8 mouse cellular contexts compared by ENCODE assay signal in genomic region chr13:96924985-96925745, GRCm38 (mm10). TPM values are rescaled to one million over a fixed set of nuclear protein-coding genes. Genes with fewer than 3 reads are reported as not detected.
DNase-seq lines count a peak whose midpoint lies in the region; ATAC-seq and TF ChIP-seq lines count a peak whose summit lies in the region.

No protein-coding gene starts in this region.

- peaks cover 0 to 4% of the 10 kb centered on the region in 2 experiments; a peak in 2 of 4 replicates for H3K4me1 ChIP-seq in ES-E14 (ENCODE audit: control insufficient read depth in 2 of 2, insufficient read depth in 2 of 2, low read length in 2 of 2, poor library complexity in 1 of 2)
- H3K4me1 ChIP-seq in forebrain, embryonic 16.5 days (replicated peaks; ENCODE audit: control insufficient read depth, insufficient read depth, low read length): peaks cover 12% of the 10 kb centered on the region
- H3K4me1 ChIP-seq in intestine, embryonic 15.5 days (replicated peaks): peaks cover 7% of the 10 kb centered on the region; the same call in 1 of the 2 replicates
- peaks cover 17% of the 10 kb centered on the region for H3K4me1 ChIP-seq in megakaryocyte, embryonic 14.5 days

- peak; percentile 25 for DNase-seq in gastrocnemius, adult 2 months
- DNase-seq in gastrocnemius, adult 8-10 months (ENCODE audit: low spot score in 2 of 2): no peak
- DNase-seq in ES-E14 (ENCODE audit: low read depth, low spot score): no peak
- peak; percentile 29 to 37 for DNase-seq in thymus, postnatal 36 days
- DNase-seq in urinary bladder, postnatal 25 days (ENCODE audit: low spot score): no peak

- peak; percentile 51 for ATAC-seq in forebrain, embryonic 16.5 days
- ATAC-seq in intestine, embryonic 15.5 days: peak; percentile 34

- peak overlapping the region; percentile 89 for H3K4me3 ChIP-seq in gastrocnemius, adult 2 months
- peak overlapping the region; percentile 71 to 77 for H3K4me3 ChIP-seq in ES-E14 (ENCODE audit: insufficient read depth in 1 of 2, low read depth in 1 of 2, low read length in 2 of 2, poor library complexity in 1 of 2, severe bottlenecking in 1 of 2)
- H3K4me3 ChIP-seq in forebrain, embryonic 16.5 days (replicated peaks; ENCODE audit: low read length): peak overlapping the region; percentile 67
- peak overlapping the region; percentile 65 for H3K4me3 ChIP-seq in intestine, embryonic 15.5 days (replicated peaks)
- H3K4me3 ChIP-seq in megakaryocyte, embryonic 14.5 days (replicated peaks): peak overlapping the region; percentile 94

- H3K36me3 ChIP-seq in ES-E14 (ENCODE audit: control insufficient read depth, insufficient read depth, low read length, poor library complexity, severe bottlenecking): no peaks in the 10 kb centered on the region
- no peaks in the 10 kb centered on the region for H3K36me3 ChIP-seq in forebrain, embryonic 16.5 days (ENCODE audit: control insufficient read depth, insufficient read depth)
- H3K36me3 ChIP-seq in intestine, embryonic 15.5 days: no peaks in the 10 kb centered on the region
- no peaks in the 10 kb centered on the region for H3K36me3 ChIP-seq in megakaryocyte, embryonic 14.5 days (replicated peaks; ENCODE audit: low read length)

- no peaks in the 10 kb centered on the region for H3K9me3 ChIP-seq in ES-E14 (ENCODE audit: control insufficient read depth, insufficient read depth, low read depth, low read length)
- no peaks in the 10 kb centered on the region for H3K9me3 ChIP-seq in forebrain, embryonic 16.5 days (ENCODE audit: control insufficient read depth, low read length)
- H3K9me3 ChIP-seq in intestine, embryonic 15.5 days: no peaks in the 10 kb centered on the region
- H3K9me3 ChIP-seq in megakaryocyte, embryonic 14.5 days: peaks cover 14% of the 10 kb centered on the region

- intact Hi-C loops in gastrocnemius, adult 2 months (cut with DNase I): no loop called here

- H3K4me2 ChIP-seq in forebrain, embryonic 16.5 days (ENCODE audit: low read length): peak overlapping the region; percentile 100
- H3K4me2 ChIP-seq in intestine, embryonic 15.5 days (replicated peaks): peak overlapping the region; percentile 89

- no peak for TF ChIP-seq CTCF in gastrocnemius, adult 2 months (IDR thresholded peaks at IDR 0.05)

- H3K27ac ChIP-seq in gastrocnemius, adult 2 months: peak overlapping the region; percentile 68
- no peak overlapping the region for H3K27ac ChIP-seq in ES-E14 (ENCODE audit: insufficient read depth, low read depth, low read length, poor library complexity, severe bottlenecking)
- no peak overlapping the region for H3K27ac ChIP-seq in forebrain, embryonic 16.5 days (ENCODE audit: low read length)
- H3K27ac ChIP-seq in intestine, embryonic 15.5 days: peak overlapping the region; percentile 64

- in situ Hi-C loops in ES-E14 (cut with MboI; ENCODE audit: low sequenced_read_pairs in 2 of 2, unreplicated experiment in 2 of 2): no loop called here

- peak overlapping the region; percentile 41 for H3K9ac ChIP-seq in ES-E14 (ENCODE audit: insufficient read depth, low read depth, low read length, poor library complexity, severe bottlenecking)
- peak overlapping the region; percentile 63 for H3K9ac ChIP-seq in forebrain, embryonic 16.5 days (replicated peaks; ENCODE audit: low read depth, low read length)
- H3K9ac ChIP-seq in intestine, embryonic 15.5 days: peak overlapping the region; percentile 65

- 1% methylated on average over 53 of the region's 53 CpGs for WGBS in forebrain, embryonic 16.5 days
- WGBS in intestine, embryonic 15.5 days: under 1% methylated on average over 53 of the region's 53 CpGs

- H3K27me3 ChIP-seq in forebrain, embryonic 16.5 days (replicated peaks; ENCODE audit: control insufficient read depth, insufficient read depth, low read length): peaks cover 21% of the 10 kb centered on the region
- H3K27me3 ChIP-seq in intestine, embryonic 15.5 days (replicated peaks): no peaks in the 10 kb centered on the region; the same call in 1 of the 2 replicates
- H3K27me3 ChIP-seq in megakaryocyte, embryonic 14.5 days (replicated peaks): peaks cover 68% of the 10 kb centered on the region

TF ChIP-seq in ES-E14, 5 proteins besides CTCF, POLR2A, EP300 and RAD21:
- no peak for TF ChIP-seq ZNF384 (IDR thresholded peaks at IDR 0.05; ENCODE audit: low read depth, low read length)
- no peak for TF ChIP-seq HCFC1 (IDR thresholded peaks at IDR 0.05; ENCODE audit: borderline replicate concordance, insufficient read depth, low read length)
- TF ChIP-seq CHD2 (IDR thresholded peaks at IDR 0.05; ENCODE audit: low read depth, low read length): no peak
- no peak for TF ChIP-seq MAFK (IDR thresholded peaks at IDR 0.05; ENCODE audit: insufficient read depth, low read depth, low read length)
- no peak for TF ChIP-seq ZC3H11A (IDR thresholded peaks at IDR 0.05; ENCODE audit: borderline replicate concordance, low read depth, low read length)

RNA-seq across cellular contexts. Expression of gene Gcnt4, which starts 0.7 kb away (rescaled TPM):
- under 1 TPM; 0.05 to 0.06 TPM for total RNA-seq in gastrocnemius, adult 2 months (2021)
- under 1 TPM in 1 of 4 experiments, not detected in 3; 0.05 TPM for total RNA-seq in gastrocnemius, adult 8-10 months (2022)
- total RNA-seq in ES-E14 (2012; rRNA removed): 0.54 and 0.79 TPM in 2 replicates
- polyA plus RNA-seq in forebrain, embryonic 16.5 days (2015; fragmentation: Nextera tagmentation; extraction: Ambion mirVana): 0.10 and 0.12 TPM in 2 replicates
- polyA plus RNA-seq in intestine, embryonic 15.5 days (2015; fragmentation: Nextera tagmentation; extraction: Ambion mirVana): 4.5 and 4.8 TPM in 2 replicates
- not detected in 2 replicates for polyA plus RNA-seq in megakaryocyte, embryonic 14.5 days (2012; ENCODE audit: insufficient read depth, low replicate concordance)

Comparison
In these comparisons a context has a peak if more than half of its experiments do, and no peak if none do; other contexts are left out.
1. DNase-seq: peak in gastrocnemius, adult 2 months (single experiment) and thymus, postnatal 36 days (2 of 2); none in gastrocnemius, adult 8-10 months (0 of 2), ES-E14 (single experiment) and urinary bladder, postnatal 25 days (single experiment).
2. H3K27ac ChIP-seq: peak in gastrocnemius, adult 2 months (single experiment) and intestine, embryonic 15.5 days (single experiment); none in ES-E14 (single experiment) and forebrain, embryonic 16.5 days (single experiment).
3. Peak in every context shown above with its lines, with median percentiles within 50 percentile points of each other: H3K4me3 ChIP-seq and H3K9ac ChIP-seq.